Mouse (Mus musculus) frontal cortex, postnatal 14 days (tissue): ENCODE results near the gene Syt5.
A peak's percentile ranks its signal among the peaks of the same experiment; 100 is the strongest.
"Not testable (repeated sequence)": the region's sequence is repeated elsewhere in the genome, so short reads cannot be mapped to it uniquely, and the experiment has no call there.

Experiments
- DNase-seq, 2 experiments: peaks; one replicate each; pipeline ENCODE4 v3.0.0; 2022; ENCODE audit warnings: low spot score in 2 of 2

Gene Syt5

DNA sequence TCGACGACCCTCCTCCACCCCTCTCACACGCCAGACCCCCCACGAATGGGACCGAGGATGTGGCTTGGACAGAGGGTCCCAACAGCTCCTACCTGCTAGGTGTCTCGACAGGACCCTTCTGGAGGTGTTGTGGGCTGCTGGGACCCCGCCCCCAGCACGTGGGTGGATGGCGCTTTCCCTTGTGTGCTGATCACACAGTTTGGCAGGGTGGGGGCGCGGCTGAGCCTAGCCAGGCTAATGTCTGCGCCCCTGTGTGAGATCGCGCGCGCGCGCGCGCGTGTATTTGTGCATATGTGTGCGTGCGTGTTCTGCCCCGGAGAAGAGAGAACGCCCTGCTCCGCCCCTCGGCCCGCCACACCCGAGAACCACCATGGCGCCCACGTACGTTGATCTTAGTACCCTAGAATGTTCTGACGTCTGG is at the start of gene Syt5:
TSS of gene Syt5 (minus strand) at position 321 of the 421 bp plus-strand sequence.
- DNase-seq: peak; percentile 60 to 69

DNA sequence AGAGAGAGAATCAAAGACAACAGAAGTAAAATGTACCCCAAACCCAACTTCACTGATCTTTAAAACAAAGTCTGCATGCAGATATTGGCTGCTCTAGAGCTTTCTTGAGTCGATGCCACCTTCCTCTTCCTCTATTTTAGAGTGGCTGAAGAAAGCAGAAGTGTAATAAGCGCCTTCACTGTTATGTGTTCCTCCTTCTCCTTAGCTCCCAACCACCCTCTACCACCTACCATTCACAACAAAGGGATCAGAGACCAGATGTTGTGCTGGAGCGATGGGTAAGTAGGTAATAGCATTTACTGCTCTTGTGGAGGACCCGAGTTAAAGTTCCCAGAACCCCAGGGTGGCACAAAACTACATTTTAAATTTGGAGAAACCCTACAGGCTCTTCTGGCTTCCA is 49.7 kb upstream of the Syt5 start:
- DNase-seq: not testable (repeated sequence)

DNA sequence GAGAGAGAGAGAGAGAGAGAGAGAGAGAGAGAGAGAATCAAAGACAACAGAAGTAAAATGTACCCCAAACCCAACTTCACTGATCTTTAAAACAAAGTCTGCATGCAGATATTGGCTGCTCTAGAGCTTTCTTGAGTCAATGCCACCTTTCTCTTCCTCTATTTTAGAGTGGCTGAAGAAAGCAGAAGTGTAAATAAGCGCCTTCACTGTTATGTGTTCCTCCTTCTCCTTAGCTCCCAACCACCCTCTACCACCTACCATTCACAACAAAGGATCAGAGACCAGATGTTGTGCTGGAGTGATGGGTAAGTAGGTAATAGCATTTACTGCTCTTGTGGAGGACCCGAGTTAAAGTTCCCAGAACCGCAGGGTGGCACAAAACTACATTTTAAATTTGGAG is 34.1 kb upstream of the Syt5 start:
- not testable (repeated sequence) for DNase-seq

DNA sequence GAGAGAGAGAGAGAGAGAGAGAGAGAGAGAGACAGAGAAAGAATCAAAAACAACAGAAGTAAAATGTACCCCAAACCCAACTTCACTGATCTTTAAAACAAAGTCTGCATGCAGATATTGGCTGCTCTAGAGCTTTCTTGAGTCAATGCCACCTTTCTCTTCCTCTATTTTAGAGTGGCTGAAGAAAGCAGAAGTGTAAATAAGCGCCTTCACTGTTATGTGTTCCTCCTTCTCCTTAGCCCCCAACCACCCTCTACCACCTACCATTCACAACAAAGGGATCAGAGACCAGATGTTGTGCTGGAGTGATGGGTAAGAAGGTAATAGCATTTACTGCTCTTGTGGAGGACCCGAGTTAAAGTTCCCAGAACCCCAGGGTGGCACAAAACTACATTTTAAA is 25.0 kb upstream of the Syt5 start:
- DNase-seq: not testable (repeated sequence)

DNA sequence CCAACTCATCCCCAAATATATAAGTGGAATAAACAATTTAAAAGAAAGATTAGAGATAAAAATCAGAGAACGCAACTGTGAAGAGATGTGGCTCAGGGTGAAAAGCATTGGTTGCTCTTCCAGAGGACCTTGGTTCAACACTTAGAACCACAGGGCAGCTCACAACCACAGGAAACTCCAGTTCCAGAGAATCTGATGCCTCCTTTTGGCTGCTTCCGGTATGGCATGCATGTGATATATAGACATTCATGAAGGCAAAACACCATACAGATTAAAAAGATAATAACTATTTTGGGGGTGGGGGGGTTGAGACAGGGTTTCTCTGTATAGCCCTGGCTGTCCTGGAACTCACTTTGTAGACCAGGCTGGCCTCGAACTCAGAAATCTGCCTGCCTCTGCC is 15.3 kb upstream of the Syt5 start:
- no peak for DNase-seq

DNA sequence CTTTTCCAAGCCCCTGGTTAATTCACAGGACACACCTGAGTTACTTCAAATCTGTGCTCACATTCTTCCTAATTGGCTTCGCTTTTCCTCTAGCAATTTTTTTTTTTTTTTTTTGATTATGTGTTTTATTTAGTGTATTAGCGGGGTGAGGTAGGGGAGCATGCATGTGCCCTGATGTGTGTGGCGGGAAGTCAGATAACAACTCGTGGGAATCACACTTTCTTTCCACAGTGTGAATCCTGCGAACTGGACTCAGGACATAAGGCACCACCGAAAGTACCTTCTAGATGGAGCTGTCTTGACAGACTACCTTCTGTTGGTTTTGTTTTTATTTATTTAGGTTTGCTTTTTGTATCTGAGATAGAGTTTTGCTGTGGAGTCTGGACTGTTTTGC is 9.8 kb upstream of the Syt5 start:
- DNase-seq: no peak

DNA sequence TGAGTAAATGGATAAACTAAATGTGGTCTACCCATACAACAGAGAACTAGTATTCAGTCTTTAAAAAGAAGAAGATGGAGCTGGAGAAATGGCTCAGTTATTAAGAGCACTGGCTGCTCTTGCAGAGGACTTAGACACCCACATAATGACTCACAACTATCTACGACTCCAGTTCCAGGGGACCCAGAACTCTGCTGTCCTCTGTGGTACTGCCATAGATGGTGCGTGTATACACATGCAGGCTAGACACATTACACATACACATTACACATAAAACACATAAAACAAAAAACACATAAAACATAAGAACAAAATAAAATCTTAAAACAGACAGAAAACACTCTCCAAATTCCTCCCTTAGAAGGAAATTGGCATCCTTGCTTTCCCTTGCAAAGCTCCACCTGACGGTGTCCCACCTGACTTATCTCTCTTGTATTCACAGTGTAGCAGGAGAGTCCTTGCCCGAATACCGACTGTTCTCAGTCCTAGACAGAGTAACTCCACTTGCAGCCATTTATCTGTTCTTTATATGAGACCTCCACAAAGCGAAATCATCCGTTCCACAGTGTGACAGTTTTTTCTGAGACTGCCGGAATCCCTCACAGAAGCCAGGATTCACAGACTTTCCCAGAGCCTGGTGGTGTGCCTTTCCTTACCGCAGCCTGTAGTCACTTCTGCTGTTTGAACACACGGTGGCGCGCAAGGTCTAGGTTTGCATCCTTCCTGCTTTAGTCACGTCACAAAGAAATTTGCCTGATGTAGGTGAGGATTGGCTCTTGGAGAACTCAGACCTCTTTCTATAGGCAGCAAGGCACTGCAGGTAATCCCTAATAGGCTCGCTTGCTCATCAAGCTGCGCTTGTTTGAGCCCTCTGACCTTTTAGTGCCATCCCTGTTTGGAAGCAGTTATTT is 9.2 kb upstream of the Syt5 start:
- peak; percentile 59 to 78 for DNase-seq

DNA sequence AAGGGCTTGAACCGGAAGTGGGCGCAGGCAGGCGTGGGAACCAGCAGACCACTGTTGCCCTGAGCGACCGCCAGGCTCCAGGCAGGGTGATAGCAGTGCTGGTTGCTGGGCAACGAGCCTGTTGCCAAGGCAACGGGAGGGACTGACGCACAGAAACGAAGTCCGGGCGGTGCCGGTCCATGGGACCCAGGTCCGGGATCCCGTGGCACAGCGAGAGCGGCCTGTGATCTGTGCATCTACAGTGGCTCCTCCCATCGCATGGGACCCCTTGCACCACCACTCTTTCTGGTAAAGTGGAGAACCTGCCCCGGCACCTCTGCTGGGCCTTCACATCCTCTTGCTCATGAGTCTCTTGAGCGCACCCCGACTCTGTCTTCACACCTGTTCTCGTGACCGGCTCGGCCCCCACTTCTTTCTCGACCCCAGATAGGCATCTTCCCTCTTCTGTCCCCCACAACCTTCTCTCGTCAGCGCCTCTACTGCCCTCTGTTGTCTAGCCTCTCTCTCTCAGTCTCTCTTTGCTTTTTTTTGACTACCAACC is 680 bp downstream of the Syt5 start:
- DNase-seq: peak; percentile 92 to 94

DNA sequence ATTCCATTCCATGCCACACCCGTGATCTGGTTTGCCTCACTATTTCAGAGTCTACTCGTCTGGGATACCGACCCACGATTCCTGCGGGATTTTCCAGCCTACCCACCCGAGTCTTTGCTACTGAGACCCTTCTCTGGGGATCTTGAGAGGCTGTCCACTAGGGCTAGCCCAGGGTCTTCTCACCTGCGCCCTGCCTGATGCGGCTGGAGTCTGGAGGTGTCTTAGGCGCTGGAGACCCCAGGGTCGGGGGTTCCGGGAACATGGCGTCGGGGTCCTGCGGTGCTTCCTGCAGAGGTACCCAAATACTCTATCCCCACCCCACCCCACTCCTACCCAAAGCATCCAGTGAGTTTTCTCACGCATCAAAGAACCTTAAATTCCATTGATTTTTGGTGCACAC is 1.3 kb downstream of the Syt5 start:
- no peak for DNase-seq

DNA sequence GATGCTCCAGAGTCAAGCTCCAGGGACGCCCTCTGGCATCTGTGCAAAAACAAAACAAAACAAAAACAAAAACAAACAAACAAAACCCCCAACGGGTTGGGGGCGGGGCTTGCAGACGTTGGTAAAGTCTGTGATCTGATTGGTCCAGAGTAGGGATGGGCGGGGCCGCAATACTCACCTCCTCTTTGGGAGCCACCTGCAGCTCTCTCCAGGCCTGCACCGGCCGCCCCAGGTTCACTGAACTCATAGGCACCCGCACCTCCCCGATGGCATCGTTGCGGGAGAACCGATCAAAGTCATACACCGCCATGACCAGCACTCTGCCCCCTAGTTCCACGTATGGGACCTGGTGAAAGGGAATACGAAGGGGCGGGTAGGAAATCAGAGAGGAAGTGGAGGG is 5.3 kb downstream of the Syt5 start:
- no peak for DNase-seq

DNA sequence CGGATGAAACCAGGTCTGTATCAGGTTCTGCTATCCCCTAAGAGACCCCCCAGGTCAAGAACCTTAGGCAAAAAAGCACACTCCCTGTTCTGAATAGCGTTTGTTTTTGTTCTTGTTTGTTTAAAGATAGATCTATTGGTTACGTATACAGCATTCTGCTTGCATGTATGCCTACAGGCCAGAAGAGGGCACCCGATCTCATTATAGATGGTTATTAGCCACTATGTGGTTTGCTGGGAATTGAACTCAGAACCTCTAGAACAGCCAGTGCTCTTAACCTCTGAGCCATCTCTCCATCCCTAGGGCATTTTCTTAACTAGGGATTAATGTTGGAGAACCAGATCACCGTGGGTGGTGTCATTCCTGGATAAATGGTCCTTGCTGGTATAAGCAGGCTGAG is 6.0 kb downstream of the Syt5 start:
- no peak for DNase-seq

DNA sequence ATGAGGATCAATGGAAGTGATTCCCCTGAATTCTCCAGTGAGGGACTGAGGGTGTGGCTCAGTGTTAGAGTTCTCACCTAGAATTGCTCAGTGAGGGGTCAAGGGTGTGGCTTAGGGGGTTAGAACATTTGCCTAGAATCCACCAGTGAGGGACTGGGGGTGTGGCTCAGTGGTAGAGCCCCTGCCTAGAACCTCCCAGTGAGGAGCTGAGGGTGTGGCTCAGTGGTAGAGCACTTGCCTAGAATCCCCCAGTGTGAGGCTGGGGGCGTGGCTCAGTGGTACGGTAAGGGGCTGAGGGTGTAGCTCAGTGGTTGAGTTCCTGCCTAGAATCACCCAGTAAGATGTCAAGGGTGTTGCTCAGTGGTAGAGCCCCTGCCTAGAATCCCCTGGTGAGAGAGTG is 8.3 kb downstream of the Syt5 start:
- DNase-seq: no peak

DNA sequence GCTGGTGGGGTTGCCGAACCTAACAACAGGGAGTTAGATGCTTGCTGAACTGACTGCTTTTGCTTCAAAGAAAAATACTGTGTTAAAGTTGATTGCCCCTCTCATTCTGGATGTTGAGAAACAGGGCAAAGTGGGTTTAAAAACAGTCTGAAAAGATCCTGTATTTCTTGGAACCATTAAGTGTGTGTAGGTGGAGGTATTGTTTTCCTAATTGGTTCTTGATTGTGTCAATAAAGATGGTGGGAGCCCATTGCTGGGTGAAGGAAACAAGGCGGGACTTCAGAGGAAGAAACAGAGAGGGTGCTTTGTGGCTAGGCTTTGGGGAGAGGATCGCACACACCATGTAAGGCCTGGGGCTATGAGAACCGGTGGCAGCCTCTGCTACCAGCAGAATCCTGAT is 10.2 kb downstream of the Syt5 start:
- DNase-seq: no peak

DNA sequence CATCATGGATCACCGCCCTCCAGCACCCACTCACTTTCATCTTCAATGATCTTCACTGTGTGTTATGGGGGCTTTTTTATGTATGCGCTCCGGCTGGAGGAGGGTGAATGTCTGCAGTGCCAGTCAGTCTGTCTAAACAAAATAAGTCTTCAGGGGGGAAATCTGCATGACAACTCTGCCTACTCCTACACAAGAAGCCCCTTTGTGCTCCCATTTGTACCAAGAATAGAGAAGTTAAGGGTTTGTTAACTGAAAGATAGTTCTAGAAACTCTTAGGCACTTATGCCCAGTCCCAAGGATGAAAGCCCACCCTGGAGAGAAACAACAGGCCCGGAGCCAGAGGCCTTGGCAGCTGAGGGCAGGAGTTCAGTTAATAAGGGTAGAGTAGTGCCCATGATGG is 11.0 kb downstream of the Syt5 start:
- no peak for DNase-seq

DNA sequence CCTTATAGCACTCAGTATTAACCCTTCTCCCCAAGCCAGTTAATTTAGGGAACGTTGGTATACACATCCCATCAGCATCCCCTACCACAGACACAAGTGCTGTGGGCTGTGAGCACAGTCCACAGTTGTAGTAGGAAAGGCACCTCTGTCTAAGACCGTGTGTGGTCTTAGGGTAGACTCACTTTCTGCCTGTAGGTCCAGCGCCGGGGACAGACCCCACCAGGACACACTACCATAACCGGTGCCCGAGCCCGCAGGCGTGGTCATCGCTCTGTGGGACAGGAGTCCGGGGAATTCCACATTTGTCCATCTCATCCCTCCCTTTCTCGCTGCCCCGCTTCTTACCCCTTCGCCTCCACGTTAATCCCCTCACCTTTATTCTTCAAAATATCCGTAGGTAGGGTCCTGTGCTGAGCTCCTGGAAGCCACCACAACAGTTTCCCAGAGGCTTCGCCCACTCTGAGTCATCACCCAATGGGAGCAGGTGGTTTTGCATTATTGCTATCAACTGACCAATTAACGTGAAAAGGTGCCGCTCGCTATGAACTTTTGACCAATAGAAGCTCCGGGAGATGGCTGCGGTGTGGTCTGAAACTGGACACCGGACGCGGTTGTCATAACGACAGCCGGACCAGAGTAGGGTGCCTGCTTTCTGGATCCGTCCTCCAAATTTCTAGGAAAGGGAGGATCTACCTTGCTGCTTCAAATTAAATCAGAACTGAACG is 15.2 kb downstream of the Syt5 start, which contains the start of gene Dnaaf3:
TSS of gene Dnaaf3 (minus strand) at position 449 of the 725 bp plus-strand sequence.
- no peak for DNase-seq

DNA sequence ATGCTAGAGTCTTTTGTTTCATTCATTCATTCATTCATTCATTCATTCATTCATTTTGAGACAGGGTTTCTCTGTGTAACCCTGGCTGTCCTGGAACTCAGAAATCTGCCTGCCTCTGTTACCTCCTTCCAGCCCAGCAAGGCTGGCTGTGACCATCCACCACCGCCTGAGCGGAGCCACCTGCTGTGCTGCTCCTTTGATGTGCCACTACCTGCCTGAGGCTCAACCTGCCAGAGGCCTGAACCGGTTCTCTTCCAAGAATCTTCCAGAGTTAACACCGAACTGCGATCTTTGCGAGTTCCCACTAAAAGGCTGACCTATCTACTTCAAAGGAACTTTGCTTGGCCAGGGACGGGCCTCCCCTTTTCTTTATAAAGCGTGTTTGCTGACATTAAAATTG is 17.2 kb downstream of the Syt5 start:
- DNase-seq: not testable (repeated sequence)

DNA sequence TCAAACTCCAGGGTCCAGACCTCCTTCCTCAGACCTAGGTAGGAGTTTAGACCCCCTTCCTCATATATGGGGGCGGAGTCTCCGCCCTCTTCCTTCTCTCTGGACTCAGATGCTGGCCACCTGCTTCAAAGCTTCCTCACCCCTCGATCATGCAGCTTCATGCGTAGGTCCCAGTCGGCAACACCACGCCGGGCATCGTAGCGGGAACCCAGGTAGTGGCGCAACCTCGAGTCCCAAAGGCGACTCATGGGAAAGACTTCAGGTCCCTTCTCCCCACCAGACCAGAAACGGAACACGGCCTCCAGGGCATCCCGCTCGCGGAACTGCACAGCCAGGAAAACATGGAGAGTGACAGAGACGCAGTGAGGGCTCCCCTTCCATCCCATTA is 20.0 kb downstream of the Syt5 start:
- DNase-seq: no peak

DNA sequence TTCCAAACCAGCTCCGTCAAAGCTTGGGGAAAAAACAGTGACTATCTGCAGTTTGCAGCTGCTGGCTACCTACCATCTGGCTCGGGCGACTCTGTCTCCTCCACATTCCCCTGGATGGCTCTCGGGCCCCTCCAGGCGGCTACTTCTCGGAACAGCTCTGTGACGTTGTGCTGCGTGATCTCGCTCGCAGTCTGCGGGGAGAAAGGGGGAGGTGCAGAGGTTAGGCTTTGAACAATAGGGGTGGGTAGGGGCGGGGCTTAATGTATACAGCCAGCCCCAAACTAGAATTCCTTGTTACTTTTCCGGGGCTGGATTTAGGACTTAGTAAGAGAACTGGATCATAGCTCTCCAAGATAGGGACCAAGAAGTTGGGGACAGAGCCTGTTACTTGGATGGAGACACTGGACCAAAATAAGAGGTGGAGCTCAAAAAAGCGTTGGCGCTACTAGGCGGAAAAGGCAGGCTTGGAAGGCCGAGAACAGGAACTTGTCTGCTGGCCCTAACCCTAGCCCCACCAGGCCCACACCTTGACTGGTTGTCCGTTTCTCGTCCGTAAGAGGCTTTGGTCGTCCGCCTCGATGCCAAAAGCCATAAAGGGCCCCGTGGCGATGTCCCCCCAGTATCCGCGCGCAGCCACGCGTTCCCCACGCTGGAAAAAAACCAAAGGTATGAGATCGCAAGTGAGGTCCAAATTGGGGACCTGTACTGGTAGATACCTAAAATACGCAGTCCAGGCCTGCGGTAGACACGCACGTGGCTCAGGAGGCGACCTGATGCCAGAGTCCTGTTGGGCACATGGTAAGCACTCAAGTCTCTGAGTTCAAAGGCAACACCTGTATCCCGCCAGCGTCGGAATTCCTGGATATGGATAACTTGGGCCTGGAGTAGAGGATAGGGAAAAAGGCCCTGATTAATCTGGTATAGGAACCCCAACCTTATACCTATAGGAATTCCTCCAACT is 20.7 kb downstream of the Syt5 start:
- peak in 1 of 2 experiments; percentile 51 for DNase-seq

DNA sequence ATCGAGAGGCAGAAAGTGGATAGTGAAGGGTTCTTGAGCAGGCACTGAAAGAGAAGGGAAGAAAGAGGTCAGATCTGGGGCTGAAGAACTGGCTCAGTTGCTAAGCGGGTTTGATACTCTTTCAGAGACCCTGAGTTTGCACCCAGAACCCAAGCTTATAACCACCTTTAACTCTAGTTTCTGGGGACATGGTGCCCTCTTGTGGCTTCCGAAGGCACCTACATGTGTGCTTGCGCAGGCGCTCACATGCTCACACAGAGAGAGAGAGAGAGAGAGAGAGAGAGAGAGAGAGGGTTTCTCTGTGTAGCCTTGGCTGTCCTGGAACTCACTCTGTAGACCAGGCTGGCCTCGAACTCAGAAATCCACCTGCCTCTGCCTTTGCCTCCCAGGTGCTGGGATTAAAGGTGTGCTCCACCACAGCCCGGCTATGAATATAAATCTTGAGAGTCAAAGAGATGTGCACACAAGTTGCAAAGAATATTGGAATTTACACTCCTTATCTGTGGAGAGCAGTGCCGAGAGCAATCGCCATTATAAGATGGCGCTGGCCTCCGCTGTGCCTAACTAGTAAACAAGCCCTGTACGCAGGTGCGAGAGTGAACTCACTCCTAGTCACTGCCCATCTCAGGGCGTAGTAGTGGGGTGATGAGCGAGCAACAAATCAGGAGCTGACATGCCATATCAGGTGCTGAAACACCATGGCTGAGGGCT is 23.0 kb downstream of the Syt5 start, which contains the start of gene Tnni3:
TSS of gene Tnni3 (minus strand) at position 18 of the 711 bp plus-strand sequence.
- not testable (repeated sequence) for DNase-seq

DNA sequence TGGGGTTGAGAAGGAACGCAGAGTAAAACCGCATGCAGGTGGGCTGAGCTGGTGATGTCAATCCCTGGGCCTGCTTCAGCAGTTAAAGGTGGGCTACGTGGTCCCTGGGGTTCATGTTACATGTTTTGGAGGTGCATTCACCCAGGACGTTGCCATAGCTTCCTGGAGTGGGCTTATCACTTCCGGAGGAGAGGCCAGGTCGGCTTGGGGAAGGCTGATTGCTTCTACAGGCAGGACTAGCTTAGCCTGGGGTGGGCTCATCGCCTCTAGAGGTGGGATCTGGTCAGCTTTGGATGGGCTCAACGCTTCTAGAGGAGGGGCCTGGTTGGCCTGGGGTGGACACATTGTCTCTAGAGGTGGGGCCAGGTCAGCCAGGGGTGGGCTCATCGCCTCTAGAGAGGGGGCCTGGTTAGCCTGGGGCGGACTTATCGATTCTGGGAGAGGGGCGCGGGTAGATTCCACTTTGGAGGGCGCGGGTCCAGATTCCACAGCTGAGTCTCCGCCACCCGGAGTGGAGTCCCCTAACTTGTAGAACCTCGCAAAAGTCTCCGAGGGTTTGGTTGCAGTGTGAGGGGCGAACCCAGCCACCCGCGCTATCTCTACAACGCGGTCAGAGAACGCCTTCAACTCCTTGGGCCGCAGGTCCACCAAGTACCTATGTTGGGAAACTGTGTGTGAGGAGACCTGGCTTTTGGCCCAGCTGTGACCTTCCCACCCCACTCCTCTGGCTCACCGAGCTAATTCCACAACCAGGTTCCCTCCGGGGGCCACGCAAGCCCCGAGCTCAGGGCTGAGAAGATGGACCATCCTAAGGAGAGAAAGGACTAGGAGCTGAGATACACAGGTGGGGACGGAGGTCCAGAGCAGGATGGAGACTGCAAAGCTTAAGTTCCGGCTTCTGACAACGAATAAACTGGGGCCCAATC is 23.9 kb downstream of the Syt5 start:
- no peak for DNase-seq
